Mouse (Mus musculus) thymus, adult 18-20 months (tissue): Measurements from ENCODE around the gene Olfr215.
"Not testable (repeated sequence)": the region's sequence is repeated elsewhere in the genome, so short reads cannot be mapped to it uniquely, and the experiment has no call there.

Experiments used
- DNase-seq, 2 experiments: peaks; one replicate each; pipeline ENCODE4 v3.0.0; 2022; ENCODE audit warnings: mixed read lengths in 2 of 2

Gene Olfr215

DNA sequence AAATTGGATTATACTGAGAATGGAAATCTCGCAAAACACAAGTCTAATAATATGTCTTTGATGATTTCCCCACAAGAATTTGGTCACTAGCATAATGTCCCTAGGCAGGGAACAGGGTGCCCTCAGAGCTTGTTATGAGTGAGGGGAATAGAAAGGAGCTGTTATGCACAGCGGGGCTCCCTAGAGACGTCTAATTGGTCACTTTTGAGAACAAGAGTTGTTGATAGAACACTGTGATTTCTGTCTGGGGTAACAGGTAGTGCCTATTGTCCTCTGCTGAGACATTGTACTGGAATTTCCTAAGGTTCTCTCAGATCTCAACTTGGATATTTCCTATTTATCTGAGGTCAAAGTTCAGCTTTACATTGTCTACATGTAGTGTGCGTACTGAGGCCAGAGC lies at the start of gene Olfr215:
Gene Olfr215 (minus strand): TSS at position 101 of the 400 bp plus-strand sequence.
- DNase-seq, result no peak

DNA sequence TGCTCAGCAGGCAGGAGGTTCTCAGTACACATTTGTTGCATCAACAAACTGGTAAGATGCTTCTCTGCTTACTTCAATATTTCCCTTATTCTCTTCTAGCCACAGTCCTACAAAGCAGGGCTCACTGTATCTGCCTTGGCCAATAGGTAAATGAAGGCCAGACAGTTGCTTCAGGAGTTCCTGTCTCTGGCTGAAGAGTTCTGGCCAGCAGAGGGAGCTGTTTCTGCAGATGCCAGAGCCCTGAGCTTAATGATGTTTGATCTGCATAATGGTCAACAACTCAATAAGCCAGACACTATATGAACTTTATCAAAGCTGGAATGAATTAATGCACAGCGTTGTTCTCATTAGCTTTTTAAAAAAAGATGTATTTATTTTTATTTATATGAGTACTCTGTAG lies 48.1 kb upstream of the Olfr215 start:
- DNase-seq, result peak in 1 of 2 experiments; percentile 35

DNA sequence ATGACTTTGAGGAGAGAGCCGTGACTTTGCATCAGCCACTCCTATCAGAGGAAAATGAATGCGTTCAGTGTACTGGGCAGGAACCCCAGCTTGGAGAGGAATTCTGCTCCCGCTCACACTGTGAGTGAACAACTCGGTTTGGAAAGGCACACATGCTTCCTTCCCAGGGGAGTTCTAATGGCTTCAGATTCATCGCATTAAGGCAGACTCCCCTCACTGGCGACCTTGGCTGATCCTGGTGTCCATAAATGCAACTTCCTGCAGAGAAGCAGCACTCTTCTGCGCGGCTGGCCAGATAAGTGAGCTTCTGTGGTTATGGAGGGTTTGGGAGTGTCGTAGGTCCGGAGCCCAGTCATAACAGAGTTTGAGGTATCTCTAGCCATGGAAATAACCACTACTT lies 45.8 kb upstream of the Olfr215 start:
- DNase-seq, result no peak

DNA sequence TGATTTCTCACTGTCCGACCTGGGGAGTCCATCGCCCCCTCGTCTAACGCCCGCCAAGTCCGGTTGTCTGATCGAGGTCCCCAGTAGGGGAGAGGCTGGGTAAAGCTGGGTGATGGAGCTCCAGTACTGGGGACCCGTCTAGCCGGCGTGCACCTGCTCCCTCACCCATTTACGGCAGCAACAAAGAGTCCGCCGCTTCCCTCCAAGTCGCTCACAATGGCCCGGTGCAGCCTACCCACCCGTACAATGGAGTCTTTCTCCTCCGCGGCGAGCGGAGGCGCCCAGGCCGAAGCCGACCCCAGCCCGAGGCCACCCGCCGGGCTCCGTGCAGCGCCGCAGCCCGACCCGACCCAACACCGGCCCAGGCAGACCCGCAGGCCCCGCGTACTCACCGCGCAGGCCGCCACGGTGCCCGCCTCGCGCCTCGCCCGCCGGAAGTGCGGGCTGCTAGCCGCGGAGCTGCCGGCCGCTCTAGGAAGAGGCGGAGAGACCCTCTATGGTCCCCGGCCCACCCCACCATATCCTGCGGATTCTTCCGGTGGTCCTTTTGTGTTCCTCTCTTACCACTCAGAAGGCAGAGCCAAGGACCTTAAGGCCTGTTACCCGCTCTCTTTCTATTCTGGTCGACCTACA lies 44.7 kb upstream of the Olfr215 start, which contains the start of gene Zfp422:
Gene Zfp422 (minus strand): TSS at position 461 of the 633 bp plus-strand sequence.
- DNase-seq, result peak; percentile 58 to 66

DNA sequence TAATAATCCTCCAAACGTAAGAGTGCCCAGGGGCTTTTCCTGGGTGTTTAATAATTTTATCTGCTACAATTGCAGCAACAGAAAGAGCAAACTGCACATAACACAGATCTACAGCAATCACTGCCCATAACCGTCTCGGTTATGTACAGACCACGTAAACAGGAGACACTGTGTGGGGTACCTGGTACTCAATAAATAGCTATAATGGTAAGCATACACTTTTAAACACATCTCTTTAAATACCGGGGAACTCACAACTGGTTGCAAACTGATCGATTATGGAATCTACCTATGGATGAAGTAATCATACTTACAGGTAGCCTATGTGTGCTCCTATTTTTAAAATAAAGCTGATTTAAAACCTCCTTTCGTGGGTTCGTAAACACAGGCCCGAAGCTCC lies 44.1 kb upstream of the Olfr215 start:
- DNase-seq, result no peak

DNA sequence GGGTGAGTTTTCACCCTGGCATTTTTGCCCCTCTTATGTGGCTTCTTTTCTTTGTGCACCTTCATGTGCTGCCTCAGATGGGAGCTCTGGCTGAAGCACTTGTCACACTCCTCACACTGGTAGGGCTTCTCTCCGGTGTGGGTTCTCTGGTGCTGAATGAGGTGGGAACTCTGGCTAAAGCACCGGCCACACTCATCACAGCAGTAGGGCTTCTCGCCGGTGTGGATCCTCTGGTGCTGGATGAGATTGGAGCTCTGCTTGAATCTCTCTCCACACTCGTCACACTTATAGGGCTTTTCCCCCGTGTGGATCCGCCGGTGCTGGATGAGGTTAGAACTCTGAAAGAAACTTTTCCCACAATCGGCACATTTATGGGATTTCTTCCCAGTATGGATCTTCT lies 42.4 kb upstream of the Olfr215 start:
- not testable (repeated sequence) for DNase-seq

DNA sequence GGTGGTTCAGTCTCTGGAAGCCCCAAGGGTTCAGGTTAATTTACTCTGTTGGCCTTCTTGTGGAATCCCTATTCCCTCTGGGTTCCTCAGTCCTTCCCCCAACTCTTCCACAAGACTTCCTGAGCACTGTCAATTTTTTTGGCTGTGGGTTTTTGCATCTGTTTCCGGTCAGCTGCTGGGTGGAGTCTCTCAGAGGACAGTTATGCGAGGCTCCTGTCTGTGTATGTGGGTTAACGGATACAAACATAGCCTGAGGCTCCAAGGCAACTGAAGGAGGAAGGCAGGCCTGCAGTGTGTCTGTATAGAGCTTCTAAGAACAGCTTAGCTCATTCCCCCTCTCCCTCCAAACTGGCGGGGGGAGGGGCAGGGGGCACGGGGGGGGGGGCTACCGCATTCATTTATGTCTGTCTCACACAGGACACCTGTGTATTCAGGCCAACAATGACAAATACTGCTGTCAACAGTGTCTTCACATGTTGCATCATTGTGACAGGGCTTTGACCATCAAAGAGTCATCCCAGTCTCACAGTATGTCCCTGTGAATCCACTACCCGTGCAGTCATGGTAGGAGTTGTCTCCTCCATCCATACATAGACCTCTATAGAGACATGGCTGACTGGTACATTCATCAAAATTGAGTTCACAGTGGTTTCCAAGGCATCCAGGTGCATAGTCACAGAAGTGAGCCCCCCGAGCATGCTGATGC lies 37.5 kb upstream of the Olfr215 start:
- DNase-seq, result no peak

DNA sequence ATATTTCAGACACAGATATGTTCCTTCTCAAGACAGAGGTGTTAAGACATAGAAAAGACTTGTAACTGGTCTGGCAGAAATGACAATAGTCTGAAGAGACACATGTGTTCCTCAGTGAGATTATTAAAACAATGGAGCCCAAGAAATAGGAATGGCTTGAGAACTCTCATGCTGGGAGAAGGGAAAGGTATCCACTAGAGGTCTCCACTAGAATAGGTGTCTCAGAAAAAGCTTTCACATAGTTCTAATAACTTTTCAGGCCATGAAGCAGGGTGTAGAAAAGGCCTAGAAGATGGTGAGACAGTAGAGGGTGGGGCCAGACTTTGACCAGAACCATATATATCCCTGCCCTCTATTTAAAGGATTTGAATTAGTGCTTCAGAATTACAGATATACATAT lies 34.1 kb upstream of the Olfr215 start:
- DNase-seq, result no peak

DNA sequence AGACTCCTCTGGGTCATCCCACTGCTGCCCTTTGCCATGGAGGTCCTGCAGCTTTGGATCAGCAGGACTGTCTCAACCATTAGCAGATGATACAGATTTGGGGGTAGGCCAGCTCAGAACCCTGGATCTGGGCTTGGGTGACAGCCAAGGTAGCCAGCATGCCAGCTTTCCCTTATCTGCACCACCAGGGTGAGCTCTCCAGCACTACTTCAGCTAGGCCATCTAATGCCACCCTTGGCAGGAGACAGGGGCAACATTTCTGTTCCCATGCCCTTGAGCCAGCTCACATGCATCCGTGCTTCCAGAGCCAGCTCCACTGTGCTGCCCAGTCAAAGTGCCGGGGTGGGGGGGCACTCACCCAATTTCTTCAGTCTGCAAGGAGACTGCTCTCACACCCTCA lies 31.7 kb upstream of the Olfr215 start:
- no peak for DNase-seq

DNA sequence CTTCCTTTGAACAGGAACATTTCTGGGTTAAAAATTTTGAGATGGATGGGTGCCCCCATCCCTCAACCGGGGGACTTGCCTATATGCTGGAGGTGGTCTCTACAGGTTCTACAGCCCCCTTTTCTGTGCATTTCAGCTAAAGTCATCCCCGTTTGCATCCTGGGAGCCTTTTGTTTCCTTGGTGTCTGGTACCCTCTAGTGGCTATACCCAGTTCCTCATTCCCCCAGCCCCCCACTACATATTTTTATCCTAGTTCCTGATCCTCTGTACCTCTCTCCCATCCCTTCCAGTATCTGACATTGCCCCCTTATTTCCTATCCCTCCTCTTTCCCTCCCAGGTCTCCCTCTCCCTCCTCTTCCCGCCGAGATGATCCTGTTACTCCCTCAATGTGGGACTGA lies 23.2 kb upstream of the Olfr215 start:
- no peak for DNase-seq

DNA sequence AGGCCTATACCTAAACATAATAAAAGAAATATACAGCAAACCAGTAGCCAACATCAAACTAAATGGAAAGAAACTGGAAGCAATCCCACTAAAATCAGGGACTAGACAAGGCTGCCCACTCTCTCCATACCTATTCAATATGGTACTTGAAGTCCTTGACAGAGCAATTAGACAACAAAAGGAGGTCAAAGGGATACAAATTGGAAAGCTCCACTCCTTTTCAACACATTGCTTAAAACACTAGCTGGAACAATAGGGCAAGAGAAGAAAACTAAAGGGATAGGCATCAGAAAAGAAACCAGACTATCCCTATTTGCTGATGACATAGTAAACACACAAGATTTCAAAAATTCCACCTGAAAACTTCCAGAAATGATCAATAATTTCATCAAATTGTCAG lies 17.0 kb upstream of the Olfr215 start:
- DNase-seq, result not testable (repeated sequence)

DNA sequence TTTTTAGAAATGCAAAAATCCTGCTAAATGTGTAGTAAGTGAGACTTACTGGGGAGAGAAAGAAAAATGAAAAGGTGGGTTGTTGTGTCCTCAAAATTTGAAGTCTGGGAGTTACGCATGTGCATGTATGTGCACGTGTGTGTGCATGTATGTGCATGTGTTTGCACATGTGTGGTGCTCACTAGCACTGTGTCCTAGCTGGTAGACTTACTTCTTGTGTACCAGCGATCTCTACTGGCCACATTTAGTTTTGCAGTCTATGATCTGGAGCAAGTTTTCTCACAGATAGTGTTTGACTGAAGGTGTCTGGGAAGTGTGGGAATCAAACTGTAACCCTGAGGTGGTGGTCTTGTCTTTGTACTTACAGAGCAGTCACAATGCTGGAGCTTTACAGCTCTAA lies 14.2 kb downstream of the Olfr215 start:
- no peak for DNase-seq

DNA sequence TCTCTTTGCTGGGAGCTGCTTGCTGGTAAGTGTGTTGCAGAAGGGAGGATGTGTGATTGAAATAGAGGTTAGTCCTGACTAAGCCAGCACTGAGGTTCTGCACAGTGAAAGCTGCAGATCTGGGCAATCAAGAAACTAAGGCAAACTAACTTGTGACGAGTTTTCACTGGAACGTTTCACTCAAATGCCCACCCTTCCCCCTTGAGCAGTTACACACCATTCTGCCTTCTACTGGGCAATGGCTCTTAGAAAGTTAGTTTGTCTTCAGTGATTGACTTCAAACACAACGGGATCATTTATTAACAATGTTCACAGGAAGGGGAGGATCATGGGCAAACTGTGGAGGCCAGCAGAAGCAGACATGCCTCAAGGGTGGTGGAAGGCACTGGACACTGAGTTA lies 29.0 kb downstream of the Olfr215 start:
- no peak for DNase-seq

DNA sequence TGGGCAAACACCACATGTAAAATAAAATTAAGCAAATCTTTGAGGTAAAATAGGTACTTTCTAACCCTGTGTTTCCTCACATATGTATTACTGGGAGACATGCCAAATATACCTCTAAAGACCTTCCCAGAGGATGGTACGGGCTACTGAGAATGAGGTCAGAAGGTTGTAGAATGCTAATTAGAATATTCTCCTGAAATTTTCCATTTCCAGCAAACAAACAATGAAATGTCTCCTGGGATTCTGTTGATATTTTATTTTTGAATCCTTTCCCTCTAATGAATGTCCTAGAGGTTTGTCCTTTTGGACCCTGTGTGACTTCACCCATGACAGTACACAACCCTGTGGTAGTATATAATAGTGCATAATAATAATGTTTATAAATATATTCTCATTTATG lies 30.1 kb downstream of the Olfr215 start, which contains the start of gene Olfr214:
Gene Olfr214 (plus strand): TSS at position 301 of the 400 bp plus-strand sequence.
- DNase-seq, result no peak

DNA sequence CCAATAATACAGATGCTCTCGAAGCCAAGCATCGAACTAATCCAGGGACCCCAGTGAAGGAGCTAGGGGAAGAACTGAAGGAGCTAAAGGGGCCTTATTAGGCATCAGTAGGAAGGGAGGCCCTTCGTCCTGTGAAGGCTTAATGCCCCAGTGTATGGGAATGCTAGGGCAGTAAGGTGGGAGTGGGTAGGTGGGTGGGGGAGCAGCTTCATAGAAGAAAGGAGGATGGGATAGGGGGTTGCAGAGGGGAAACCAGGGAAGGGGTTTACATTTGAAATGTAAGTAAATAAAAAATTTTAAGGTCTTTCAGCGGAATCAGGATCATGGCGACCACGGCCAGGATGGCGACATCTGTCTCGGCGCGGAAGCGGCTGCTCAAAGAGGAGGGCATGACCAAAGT lies 33.2 kb downstream of the Olfr215 start, which contains the start of gene Gm5580:
Gene Gm5580 (plus strand): TSS at position 301 of the 400 bp plus-strand sequence.
- DNase-seq, result not testable (repeated sequence)

DNA sequence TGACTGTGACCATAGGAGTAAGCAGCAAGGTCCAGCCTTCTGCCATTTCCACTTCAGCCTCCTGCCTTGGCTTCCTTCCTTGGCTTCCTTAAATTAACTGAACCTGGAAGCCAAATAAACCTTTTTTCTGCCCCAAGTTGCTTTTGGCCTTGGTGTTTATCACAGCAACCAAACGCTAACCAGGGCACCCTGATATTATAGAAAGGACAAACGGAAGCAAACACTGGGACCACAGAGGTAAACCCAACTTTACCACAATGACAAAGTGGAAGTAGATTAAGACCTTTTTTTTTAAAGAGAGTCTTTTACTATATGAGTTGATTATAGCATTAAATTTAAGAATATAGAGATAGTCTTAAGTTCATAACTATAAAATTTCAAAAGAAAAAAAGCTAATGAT lies 41.5 kb downstream of the Olfr215 start:
- DNase-seq, result no peak

DNA sequence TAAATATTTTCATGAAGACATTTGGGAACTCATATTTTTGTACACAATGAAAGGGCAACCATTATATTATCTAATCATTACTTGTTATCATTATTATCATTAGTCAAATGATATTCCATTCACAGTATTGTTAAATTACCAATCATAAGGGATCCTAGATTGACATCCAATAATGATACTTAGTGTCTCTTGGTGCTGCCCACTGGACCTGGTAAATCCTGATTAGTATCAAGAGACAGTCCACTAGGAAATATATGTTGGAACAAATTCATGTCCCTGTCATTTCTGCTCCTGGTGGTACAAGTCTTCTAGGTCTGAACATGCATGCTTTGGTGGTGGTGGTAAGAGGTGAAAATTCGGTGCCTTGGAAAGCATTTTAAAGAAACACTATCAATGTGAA lies 45.8 kb downstream of the Olfr215 start, which contains the start of gene Olfr213:
Gene Olfr213 (plus strand): TSS at position 301 of the 400 bp plus-strand sequence.
- no peak for DNase-seq
